Mouse (Mus musculus): ENCODE measurements around the gene Vasp. TPM values are rescaled to one million over a fixed set of nuclear protein-coding genes. Genes with fewer than 3 reads are reported as not detected.

The Vasp gene
- total RNA-seq (2022): 10 to 100 TPM; 13.6 to 16.9 (median 15.6) TPM

DNA sequence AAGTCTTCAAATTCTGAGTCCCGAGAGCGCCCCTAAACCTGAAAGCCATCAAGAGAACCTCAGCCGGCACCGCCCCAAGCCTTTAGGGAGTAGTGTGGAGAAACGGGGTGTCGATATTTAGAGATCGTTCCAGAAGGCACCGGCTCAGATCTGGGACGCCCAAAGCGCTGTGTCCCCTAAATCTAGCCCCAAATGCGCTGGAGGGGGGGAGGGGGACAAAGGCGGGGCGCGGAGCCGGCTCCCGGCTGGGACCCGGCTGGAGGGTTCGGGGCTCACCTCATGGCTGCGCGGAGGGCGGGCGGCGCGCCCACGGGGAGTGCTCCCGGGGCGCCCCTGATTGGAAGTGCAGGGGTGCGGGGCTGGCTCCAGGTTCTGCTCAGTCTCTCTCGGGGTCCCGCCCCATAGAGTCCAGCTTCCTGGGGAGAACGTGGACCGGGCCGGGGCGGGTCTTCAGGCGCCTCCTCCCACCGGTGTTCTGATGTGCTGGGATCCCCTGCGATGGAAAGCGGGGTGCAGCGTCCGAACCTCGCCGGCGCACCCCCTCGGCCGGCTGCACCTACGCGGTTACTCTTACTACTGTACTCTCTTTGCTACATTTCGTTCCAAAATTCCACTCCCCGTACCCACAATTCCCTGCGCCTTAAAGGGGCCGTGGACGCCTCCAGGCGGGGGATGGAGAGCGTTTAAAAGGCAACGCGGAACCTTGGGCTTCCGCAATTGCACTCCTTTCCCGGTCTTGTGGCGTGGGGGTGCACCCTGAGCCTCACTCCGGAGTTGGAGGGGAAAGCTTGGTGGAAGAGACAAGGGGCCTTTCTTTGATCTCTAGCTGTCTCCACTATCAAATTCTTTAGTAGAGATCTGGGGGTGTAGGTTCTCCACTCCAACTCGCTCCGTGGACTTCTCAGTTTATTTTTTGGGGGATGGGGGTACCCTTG lies at the start of gene Vasp:
Gene Vasp (minus strand): TSS at position 580 of the 935 bp plus-strand sequence.
- DNase-seq (ENCODE audit: low spot score in 2 of 2): peak; percentile 67 to 84

DNA sequence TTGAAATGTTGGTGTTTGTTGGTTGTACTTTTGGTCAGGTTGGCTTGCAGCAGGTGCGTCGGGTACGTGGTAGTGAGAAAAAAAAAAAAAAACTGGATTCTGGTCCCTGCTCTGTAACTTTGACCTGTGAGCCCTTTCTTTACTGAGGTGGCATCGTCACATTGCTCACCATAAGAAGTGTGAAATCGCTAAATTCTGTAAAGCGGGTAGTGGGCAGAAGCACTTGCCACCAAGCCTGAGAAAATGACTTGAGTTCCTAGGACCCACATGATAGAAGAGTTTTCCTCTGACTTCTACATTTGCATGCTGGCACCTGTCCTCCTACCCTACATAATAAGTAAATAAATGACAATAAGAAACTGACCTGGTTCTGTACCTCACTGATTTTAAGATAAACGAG lies 49.0 kb upstream of the Vasp start:
- no peak for DNase-seq (ENCODE audit: low spot score in 2 of 2)

DNA sequence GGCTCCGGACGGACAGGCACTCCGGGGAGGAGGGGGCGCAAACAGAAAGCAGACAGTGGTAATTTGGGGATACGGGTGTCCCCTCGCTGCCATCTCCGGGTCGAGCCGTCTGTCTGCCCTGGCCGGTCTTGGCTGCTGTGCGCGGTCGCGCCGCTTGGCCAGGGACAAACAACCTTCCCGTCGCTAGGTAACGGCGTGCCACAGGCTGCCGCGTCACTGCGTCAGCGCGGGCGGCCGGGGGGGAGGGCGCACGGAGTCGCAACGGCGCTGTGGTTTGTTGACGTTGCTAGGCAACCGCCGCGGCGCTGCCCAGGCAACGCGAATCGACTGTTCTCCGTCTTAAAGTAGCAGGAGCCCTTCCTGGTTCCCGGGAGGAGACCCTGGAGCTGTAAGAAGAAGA lies 48.3 kb upstream of the Vasp start:
- peak; percentile 89 to 95 for DNase-seq (ENCODE audit: low spot score in 2 of 2)

DNA sequence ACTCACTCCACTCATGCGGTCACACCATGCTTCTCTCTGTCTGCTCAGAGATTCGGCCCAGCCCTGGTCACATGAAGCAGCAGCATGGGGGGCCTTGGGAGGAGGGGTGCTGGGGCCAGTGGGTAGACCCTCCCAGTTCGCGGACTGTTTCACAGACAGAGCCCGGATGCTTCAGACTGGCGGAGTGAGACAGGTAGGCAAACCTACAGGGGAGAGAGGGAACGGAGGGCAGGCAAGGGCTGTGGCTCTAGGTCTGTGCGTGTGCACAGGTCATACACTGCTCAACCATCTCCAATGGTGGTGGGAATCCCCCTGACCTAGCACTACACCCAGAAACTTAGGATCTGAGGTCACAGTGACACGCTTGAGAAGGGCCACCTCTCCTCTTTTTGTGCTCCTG lies 47.8 kb upstream of the Vasp start:
- DNase-seq (ENCODE audit: low spot score in 2 of 2): no peak

DNA sequence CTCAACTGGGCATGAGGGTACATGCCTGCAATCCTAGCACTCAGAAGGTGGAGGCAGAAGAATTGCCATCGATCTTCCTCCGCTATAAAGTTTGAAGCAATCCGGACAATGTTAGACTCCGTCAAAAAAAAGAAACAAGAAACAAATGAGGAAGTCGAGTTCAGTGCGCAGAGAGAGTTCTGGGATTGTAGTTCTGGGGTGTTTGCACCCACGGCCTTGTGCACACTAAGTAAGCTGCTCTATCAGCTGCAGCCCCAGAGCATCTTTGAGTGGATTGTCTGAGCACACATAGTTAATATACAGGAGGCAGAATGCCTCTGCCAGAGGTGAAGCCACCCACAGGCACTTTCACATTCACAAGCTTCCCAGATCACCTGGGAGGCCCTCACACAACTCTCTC lies 47.1 kb upstream of the Vasp start:
- no peak for DNase-seq (ENCODE audit: low spot score in 2 of 2)

DNA sequence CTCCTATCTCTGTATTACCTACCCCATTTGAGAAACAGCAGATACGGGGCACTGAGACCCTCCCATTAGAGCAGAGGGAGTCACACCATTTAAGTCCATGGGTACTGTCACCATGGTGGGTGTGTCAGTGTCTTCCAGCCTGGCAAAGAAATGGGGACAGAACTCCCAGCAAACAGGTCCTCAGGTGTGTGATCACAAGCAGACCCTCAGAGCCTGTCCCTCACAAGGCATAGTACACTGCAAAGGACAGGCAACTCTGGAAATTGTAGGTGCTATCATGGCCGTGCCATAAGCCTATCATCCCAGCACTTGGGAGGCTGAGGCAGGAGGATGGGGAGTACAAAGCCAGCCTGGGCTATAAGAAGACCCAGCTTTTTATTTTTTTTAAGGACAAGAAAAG lies 46.6 kb upstream of the Vasp start:
- DNase-seq (ENCODE audit: low spot score in 2 of 2): no peak

DNA sequence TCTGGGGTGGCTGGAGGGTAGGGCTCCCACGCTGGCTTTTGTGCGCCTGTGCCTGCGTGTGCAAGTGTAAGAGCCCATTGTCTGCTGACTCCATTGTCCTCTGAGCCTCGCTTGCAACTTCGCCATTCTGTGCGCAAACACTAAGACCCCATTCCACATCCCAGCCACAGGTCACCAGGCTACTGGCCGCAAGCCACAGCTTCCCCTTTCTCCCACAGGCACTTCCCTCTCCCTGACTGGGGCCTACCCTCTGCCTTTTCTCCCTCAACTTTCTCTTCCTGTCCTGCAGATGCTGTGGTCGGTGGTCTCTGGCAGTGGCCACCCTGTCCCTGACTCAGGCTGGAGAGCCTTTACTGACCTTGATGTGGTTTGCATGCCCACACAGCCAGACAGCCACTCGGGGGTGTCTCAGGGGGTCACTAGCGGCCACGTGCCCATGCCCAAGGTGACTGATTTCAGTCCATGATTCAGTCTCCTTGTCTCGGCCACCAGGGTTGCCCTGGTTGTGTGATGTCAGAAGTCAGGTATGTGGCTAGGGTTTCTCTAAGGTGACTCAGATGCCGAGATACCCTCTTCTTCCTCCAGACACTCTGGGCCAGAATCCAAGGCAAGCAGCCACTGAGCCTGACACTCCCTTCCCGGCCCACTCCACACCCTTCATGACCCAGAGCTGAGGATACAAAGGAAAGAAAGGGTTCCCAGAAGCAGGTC lies 45.0 kb upstream of the Vasp start:
- no peak for DNase-seq (ENCODE audit: low spot score in 2 of 2)

DNA sequence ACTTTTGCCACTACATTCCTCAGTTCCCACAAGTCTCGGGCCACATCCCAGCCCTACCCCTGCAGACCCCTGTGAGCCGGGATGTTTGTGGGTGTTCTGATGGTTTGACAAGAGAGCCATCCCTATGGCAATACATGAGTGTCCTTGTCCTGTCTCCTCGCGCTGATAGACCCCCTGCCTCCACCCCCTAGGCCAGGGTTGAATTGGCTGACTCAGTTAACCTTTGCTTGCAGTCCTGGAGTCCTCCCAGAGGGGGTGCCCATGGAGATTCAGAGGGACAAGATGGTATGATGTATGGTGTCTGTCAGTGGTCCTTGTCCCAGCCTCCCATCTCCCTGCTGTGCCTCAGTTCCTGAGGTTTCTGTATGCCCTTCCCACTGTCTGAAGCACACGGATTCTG lies 42.4 kb upstream of the Vasp start:
- no peak for DNase-seq (ENCODE audit: low spot score in 2 of 2)

DNA sequence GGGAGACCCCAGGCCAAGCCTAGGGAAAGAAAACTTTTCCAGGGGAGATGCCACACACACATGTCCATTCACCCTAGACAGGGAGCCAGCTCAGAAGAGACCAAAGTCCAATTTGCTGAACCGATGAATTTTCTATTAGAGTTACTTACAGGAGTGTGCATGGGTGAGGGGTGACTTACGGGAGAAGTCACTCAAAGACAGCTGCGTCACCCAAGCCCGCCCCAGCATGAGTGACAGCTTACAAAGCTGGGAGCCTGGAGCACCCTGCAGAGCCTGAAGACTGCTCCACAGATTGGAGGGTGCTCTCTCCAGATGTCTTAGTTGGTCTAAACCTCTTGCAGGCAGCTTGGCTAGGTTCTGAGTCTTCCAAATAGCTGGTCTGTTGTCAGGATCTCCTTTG lies 40.4 kb upstream of the Vasp start:
- no peak for DNase-seq (ENCODE audit: low spot score in 2 of 2)

DNA sequence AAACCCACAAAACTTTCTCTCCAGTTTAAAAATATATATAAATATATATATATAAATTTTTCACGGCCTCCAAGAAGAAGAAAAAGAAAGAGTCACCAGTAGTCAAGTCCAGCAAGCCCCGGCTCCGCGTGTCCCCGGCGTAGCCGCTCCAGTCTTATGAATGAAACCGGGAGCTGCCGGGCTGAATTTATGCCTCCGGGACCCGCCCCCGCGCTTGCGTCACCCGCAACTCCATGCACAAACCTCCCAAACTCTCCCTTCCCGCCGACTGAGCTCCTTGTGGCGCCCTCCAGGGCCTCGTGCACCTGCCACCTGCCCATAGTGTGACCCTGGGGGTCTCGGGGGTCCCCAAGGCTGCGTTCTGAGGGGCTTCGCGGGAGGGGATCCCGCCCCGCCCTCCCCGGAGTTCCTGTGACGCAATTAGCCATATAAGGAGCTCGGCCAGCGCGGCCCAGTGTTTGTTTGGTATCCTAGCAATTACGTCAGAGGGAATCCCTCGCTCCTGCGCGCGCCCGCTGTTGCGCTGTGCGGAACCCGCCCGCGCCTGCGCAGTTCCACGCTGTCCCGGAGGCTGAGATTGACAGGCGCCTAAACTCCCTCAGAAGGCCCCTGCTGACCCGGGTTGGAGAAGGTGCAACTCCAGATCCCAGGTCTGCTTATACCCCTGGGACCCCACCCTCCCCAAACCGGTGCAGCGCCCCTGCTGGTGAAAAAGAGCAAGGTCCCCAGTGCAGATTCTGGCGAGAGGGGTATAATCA lies 38.4 kb upstream of the Vasp start, which contains the start of gene Fosb:
Gene Fosb (minus strand): TSS at position 168 of the 758 bp plus-strand sequence.
- DNase-seq (ENCODE audit: low spot score in 2 of 2): peak; percentile 92 to 95

DNA sequence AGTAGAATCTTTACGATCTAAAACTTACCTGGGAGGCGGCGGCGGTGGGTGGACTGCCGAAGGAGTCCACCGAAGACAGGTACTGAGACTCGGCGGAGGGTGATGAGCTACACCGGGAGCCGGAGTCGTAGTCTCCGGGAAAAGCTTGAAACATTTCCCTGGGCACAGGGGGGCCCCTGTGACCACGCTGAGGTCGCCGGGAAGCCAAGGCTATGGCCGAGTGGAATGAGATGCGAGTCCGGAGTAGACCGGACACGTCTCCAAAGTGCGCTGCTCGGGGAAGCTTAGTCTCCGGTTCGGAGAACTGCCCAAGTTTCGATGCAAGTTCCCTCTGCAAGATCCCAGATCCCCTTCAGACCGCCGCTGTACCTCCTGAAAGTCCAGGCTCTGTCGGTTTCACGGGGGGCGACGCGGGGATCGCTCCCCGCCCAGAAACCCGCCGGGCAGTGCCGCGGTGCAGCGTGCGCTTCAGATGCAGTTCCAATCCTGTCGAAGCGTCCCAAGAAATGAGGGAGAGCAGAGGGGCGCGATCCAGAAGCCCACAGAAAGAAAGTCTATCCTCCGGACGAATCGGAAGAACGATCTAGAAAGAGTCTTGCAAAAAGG lies 37.8 kb upstream of the Vasp start:
- no peak for DNase-seq (ENCODE audit: low spot score in 2 of 2)

DNA sequence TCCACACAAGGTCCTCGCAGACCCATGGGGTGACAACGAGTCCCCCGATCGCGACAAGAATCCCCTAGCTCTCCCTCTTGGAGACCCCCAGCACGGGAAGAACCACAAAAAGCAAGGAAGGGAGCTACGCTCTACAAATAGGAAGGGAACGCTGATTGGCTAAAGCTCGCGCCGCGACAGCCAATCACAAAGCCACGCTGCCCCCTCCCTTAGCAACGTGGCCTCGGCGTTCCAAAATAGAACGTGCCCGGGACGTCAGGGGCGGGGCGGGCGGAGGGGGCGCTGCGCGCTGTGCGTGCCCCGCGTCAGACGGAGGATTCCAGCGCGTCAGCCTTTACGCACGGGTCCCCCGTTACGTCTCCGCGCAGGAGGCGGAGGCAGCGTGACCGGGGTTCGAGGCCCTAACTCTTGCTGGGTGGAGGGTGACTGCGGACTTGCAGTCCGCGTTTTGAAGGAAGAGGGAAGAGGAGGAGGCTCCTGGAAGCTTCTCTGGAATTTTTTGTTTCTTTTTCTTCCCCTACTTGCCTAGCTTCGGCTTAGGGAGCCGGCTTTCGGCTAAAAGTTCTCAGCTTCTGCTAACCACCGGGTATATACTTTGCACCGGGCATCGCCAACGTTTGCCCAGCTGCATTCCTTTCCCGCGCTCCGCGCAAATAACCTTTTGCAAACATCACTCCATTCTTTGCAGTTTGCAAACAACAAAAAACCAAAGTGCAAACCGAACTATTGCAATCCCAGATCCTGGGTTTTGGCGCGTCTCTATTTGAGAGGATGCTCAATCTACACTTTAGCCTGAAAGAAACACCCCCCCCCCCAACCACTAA lies 37.0 kb upstream of the Vasp start:
- peak; percentile 87 to 96 for DNase-seq (ENCODE audit: low spot score in 2 of 2)

DNA sequence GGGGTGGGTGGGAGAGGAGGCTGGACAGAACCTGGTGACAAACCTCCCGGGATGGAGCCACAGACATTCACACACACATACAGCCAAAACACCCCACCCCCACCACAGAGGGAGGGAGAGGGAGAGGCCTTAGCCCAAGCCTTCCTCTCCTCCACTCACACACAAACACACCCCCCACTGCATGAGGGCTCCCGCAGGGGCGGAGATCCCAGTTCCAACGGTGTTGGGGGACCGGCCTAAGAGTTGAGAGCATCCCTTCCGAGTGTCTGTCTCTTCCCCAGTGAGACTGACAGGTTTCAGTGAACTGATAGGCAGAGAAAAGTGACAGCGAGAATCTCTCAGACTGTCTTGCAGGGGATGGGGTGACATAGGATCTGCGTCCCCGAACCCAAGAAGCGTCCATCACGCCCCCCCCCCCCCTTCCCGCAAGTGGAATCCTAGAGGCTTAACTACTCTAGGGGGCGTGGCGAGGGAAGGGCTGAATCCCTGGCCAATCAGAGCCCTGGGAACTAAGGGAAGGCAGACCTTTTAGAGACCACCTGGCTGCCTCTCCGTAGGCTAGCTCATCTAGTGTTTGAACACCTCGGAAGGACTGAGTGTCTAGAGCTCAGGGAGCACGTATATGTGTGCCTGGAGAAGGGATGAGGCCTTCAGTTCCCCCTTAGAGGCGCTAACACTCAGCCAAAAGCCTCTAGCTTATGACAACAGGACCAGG lies 36.3 kb upstream of the Vasp start:
- DNase-seq (ENCODE audit: low spot score in 2 of 2): peak in 1 of 2 experiments; percentile 80

DNA sequence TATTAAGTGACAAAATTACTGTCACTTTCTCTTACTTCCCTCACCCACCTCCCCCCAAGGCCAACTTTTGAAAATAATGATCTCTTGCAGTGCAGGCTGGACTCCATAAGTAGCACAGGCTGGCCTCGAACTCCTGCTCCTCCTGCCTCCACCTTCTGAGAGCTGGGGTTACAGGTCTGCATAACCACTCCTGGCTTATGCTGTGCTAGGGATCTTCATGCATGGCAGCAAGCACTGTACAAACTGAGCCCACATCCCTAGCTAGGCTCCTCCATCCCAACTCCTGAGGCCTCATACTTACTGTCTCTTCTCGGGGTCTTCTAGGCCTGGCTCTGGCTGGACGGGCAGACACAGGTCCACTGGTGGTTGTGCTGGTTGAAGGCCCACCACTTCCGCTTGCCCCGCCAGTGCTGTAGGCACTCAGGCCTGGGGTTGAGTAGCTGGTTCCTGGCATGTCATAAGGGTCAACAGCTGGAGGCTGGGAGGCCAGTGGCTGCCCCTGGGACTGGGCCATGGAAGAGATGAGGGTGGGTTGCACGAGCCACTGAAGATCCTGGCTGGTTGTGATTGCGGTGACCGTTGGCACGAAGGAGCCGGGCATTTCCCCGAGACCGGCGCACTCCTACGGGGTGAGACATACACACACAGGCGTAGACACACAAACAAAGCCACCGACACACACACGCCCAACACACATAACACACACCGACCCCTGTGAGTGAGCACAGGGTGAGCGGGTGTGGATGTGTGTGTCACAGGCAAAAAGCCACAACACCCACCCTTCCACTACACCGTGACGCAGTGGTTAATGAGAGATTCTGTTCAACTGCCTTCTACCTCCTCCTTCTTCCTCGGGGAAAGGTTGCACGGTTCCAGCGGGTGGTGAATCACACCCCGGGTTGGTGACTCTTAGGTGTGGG lies 35.5 kb upstream of the Vasp start:
- DNase-seq (ENCODE audit: low spot score in 2 of 2): peak in 1 of 2 experiments; percentile 56

DNA sequence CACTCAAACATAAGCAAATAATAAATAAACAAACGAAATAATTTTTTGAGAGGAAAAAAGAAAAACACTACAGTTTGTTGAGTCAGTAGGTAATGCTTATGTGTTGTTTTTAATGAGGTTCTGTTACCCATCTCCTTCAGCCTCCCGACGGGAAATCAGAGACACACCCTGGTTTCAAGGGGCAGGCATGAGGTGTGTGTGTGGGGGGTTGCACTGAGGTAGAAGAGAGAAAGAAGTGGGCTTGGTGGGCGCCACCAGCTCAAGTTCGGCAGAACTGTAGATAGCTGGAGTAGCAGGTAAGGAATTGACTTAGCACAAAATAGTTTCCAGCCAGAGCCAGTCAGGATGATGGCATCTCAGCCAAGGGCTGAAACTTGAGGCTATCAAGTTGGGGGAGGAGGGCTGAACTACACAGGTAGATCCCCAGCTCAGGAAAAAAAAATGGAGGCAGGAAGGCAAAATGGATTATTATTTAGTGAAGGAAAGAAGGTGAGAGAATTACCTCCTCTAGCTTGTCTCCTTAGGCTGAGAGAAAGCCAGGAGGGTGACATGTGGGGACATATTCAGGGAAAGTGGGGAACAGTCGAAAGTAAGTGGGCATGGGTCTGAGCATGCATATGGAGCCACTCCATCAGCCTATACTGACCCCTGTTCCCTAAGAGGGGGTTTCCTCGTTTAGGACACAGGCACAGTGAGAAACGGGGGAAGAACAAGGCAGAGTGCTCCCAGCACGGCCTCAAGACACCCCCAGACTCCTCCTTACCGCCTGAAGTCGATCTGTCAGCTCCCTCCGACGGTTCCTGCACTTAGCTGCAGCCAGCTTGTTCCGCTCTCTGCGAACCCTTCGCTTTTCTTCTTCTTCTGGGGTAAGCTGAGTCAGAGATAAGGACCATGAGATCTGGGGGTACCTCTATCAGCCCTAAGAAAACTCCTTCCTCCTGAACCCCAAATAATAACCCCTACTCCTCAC lies 34.5 kb upstream of the Vasp start:
- no peak for DNase-seq (ENCODE audit: low spot score in 2 of 2)

DNA sequence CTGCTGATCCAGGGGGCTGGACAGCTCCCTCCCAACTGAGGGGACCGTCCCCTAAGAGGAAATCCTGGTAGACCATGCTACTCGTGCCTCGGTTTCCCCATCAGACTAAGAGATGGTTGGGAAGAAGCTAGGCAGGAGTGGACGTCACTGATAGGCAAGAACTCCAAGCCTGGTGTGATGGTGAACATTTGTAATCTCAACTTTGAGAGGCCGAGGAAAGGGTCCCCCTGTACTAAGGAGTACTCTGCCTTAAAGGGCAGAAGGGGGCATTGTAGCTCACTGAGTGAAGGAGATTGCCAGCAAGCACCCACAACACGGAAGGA lies 33.8 kb upstream of the Vasp start:
- DNase-seq (ENCODE audit: low spot score in 2 of 2): no peak

DNA sequence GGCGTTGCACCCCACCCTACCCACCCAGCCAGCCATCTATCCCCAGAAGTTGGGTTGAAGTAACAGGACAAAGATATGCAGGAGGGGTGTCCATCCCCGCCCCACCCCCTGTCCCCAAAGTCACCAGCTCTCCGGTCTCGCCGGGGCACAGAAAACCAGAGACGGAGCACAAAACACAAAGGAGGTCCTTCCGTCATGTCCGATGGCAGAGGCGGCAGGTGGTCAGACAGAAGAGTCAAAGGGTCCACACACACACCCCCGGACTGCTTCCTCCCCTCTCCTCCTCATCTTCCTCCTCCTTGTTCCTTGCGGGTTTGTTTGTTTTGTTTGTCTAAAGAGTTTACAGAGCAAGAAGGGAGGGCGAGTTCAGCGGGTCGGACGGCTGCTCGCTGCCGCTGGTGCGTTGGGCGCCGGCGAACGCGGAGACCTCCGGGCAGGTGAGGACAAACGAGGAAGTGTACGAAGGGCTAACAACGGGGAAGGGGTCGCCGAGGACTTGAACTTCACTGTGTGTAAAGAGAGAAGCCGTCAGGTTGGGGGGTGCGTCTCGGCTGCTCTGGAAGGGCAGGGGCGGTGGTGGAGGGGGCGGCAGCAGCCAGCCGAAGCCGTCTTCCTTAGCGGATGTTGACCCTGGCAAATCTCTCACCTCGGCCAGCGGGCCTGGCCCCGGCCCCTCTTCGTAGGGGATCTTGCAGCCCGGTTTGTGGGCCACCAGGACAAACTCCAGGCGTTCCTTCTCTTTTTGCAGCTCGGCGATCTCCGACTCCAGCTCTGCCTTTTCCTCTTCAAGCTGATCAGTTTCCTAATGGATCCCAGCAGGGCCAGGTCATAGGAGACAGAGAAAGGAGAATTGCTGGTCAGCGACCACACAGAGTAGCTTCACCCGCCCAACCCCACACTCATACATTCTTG lies 33.1 kb upstream of the Vasp start:
- DNase-seq (ENCODE audit: low spot score in 2 of 2): no peak
